In genomic region chr11:32545605-32546004, GRCm38 (mm10) we compare ENCODE assay signal across 23 mouse cellular contexts. TPM values are rescaled to one million over a fixed set of nuclear protein-coding genes. Genes with fewer than 3 reads are reported as not detected.
DNase-seq lines count a peak whose midpoint lies in the region; ATAC-seq and TF ChIP-seq lines count a peak whose summit lies in the region.
"Had no signal": no experiment of that assay in that cellular context is flagged by ENCODE, and none has a peak within 500 bp of the region (broad histone marks: within the 10 kb centered on the region; RNA-seq: fewer than 3 reads in every experiment).

No protein-coding gene starts in this region.

- H3K9ac ChIP-seq in neural tube, embryonic 14.5 days (replicated peaks; ENCODE audit: low read depth, low read length), result no peak overlapping the region
- H3K9ac ChIP-seq in neural tube, embryonic 15.5 days (replicated peaks), result no peak overlapping the region
- H3K9ac ChIP-seq: embryonic facial prominence, embryonic 13.5 days; forebrain, embryonic 12.5 days; limb, embryonic 12.5 days; liver, embryonic 13.5 days had no signal

- 58% methylated on average over 12 of the region's 12 CpGs for WGBS in neural tube, embryonic 14.5 days
- 56% methylated on average over 12 of the region's 12 CpGs for WGBS in neural tube, embryonic 15.5 days

- no peak for TF ChIP-seq CTCF in gastrocnemius, adult 2 months (IDR thresholded peaks at IDR 0.05)
- TF ChIP-seq CTCF in left cerebral cortex, adult 2 months (IDR thresholded peaks at IDR 0.05), result no peak

- no peak for DNase-seq in gastrocnemius, adult 2 months
- no peak for DNase-seq in gastrocnemius, postnatal 4 days (ENCODE audit: low spot score in 2 of 2)
- DNase-seq in left cerebral cortex, adult 2 months (ENCODE audit: extremely low spot score in 1 of 2, low spot score in 2 of 2), result no peak
- no peak for DNase-seq in left cerebral cortex, postnatal 4 days
- DNase-seq in naive thymus-derived CD4-positive, alpha-beta T cell, adult 2 months (ENCODE audit: low read depth), result peak; percentile 10
- DNase-seq: adrenal gland, adult 8-10 months; B cell, adult 2 months; embryo, embryonic 11 days; kidney, adult 2 months; liver, embryonic 13.5 days; lung, adult 2 months; lung, postnatal 14 days had no signal

- no peaks in the 10 kb centered on the region for H3K9me3 ChIP-seq in neural tube, embryonic 14.5 days (ENCODE audit: control insufficient read depth, low read length)
- H3K9me3 ChIP-seq in neural tube, embryonic 15.5 days (replicated peaks), result no peaks in the 10 kb centered on the region
- H3K9me3 ChIP-seq: embryonic facial prominence, embryonic 13.5 days; forebrain, embryonic 12.5 days; limb, embryonic 12.5 days; liver, embryonic 13.5 days had no signal

- peak overlapping the region; percentile 78; the same call in 1 of the 2 replicates for H3K27ac ChIP-seq in gastrocnemius, adult 2 months
- H3K27ac ChIP-seq in left cerebral cortex, adult 2 months, result 0 out of 2 replicates have a peak overlapping the region, but pooled peaks have one; percentile 36
- no peak overlapping the region for H3K27ac ChIP-seq in neural tube, embryonic 14.5 days (ENCODE audit: low read depth, low read length)
- no peak overlapping the region for H3K27ac ChIP-seq in neural tube, embryonic 15.5 days (replicated peaks)
- H3K27ac ChIP-seq: embryonic facial prominence, embryonic 13.5 days; forebrain, embryonic 12.5 days; kidney, postnatal 0 days; limb, embryonic 12.5 days had no signal

- no peak overlapping the region for H3K4me3 ChIP-seq in gastrocnemius, adult 2 months
- no peak overlapping the region for H3K4me3 ChIP-seq in left cerebral cortex, adult 2 months
- H3K4me3 ChIP-seq in neural tube, embryonic 14.5 days (ENCODE audit: low read depth, low read length), result no peak overlapping the region
- H3K4me3 ChIP-seq in neural tube, embryonic 15.5 days (replicated peaks), result no peak overlapping the region
- H3K4me3 ChIP-seq: embryonic facial prominence, embryonic 13.5 days; erythroblast, embryonic 14.5 days; forebrain, embryonic 12.5 days; limb, embryonic 12.5 days; liver, embryonic 13.5 days had no signal

- H3K27me3 ChIP-seq in neural tube, embryonic 14.5 days (ENCODE audit: control insufficient read depth, insufficient read depth, low read length), result no peaks in the 10 kb centered on the region
- no peaks in the 10 kb centered on the region for H3K27me3 ChIP-seq in neural tube, embryonic 15.5 days (replicated peaks)
- H3K27me3 ChIP-seq: embryonic facial prominence, embryonic 13.5 days; limb, embryonic 12.5 days; liver, embryonic 13.5 days had no signal

- peak; percentile 72; the same call in 1 of the 2 replicates for ATAC-seq in neural tube, embryonic 14.5 days (ENCODE audit: low read depth)
- no peak for ATAC-seq in neural tube, embryonic 15.5 days (ENCODE audit: low FRiP score)
- no peak for ATAC-seq in cerebellum, adult (ENCODE audit: insufficient number of reproducible peaks, low FRiP score, low TSS enrichment)
- ATAC-seq: activated CD4-positive, CD25-positive, alpha-beta regulatory T cell, adult 4 months had no signal

- H3K36me3 ChIP-seq in neural tube, embryonic 14.5 days (ENCODE audit: control insufficient read depth, insufficient read depth, low read length), result no peaks in the 10 kb centered on the region
- no peaks in the 10 kb centered on the region for H3K36me3 ChIP-seq in neural tube, embryonic 15.5 days
- H3K36me3 ChIP-seq: embryonic facial prominence, embryonic 13.5 days; forebrain, embryonic 12.5 days; limb, embryonic 12.5 days had no signal

- 0 out of 2 replicates have a peak, but pooled peaks cover 2% of the 10 kb centered on the region for H3K4me1 ChIP-seq in neural tube, embryonic 14.5 days (ENCODE audit: control insufficient read depth, insufficient read depth, low read length)
- peaks cover 12% of the 10 kb centered on the region for H3K4me1 ChIP-seq in neural tube, embryonic 15.5 days

- intact Hi-C loops in gastrocnemius, adult 2 months (cut with DNase I), result loop anchor here (5.0 kb wide), 1 partner anchor 42 kb away; no protein-coding TSS in a partner anchor
- intact Hi-C loops in left cerebral cortex, adult 2 months (cut with DNase I), result no loop called here
- intact Hi-C loops in left cerebral cortex, postnatal 4 days (cut with DNase I), result no loop called here

- no peak overlapping the region for H3K4me2 ChIP-seq in neural tube, embryonic 14.5 days (ENCODE audit: low read depth, low read length)
- no peak overlapping the region for H3K4me2 ChIP-seq in neural tube, embryonic 15.5 days
- H3K4me2 ChIP-seq: embryonic facial prominence, embryonic 13.5 days; forebrain, embryonic 12.5 days; limb, embryonic 12.5 days; liver, embryonic 13.5 days had no signal

RNA-seq across cellular contexts. Expression of gene Stk10, which starts 12.5 kb away (rescaled TPM):
- 1 to 10 TPM; 1.9 to 3.8 TPM for total RNA-seq in gastrocnemius, adult 2 months (2021)
- 10 to 100 TPM in 1 of 2 experiments, 1 to 10 TPM in 1; 9.8 to 10.3 TPM for total RNA-seq in gastrocnemius, postnatal 4 days (2021)
- 1 to 10 TPM; 6.7 to 8.7 TPM for total RNA-seq in left cerebral cortex, adult 2 months (2021)
- 1 to 10 TPM; 7.2 to 7.9 TPM for total RNA-seq in left cerebral cortex, postnatal 4 days (2021)
- polyA plus RNA-seq in neural tube, embryonic 14.5 days (2014; fragmentation: Nextera tagmentation; extraction: Ambion mirVana), result 1.4 and 2.0 TPM in 2 replicates
- 2.3 and 3.9 TPM in 2 replicates for polyA plus RNA-seq in neural tube, embryonic 15.5 days (2015; fragmentation: Nextera tagmentation; extraction: Ambion mirVana)

RNA-seq across cellular contexts. Expression of gene Efcab9, which starts 13.7 kb away (rescaled TPM):
- 1 to 10 TPM; 1.0 to 2.0 TPM for total RNA-seq in gastrocnemius, adult 2 months (2021)
- total RNA-seq in gastrocnemius, postnatal 4 days (2021), result under 1 TPM; 0.60 to 0.76 TPM
- 1 to 10 TPM in 1 of 2 experiments, under 1 TPM in 1; 0.75 to 1.4 TPM for total RNA-seq in left cerebral cortex, adult 2 months (2021)
- under 1 TPM; 0.54 to 0.99 TPM for total RNA-seq in left cerebral cortex, postnatal 4 days (2021)
- not detected in 2 replicates for polyA plus RNA-seq in neural tube, embryonic 14.5 days (2014; fragmentation: Nextera tagmentation; extraction: Ambion mirVana)
- polyA plus RNA-seq in neural tube, embryonic 15.5 days (2015; fragmentation: Nextera tagmentation; extraction: Ambion mirVana), result 0.63 TPM in 1 of 2 replicates, not detected in the other
- total RNA-seq: heart, adult 8-10 months; left cerebral cortex, postnatal 10 days had no signal
- polyA plus RNA-seq: embryonic facial prominence, embryonic 13.5 days; erythroblast, embryonic 14.5 days; kidney, adult 2 months; lung, adult 2 months had no signal

Comparison
In these comparisons a context has a peak if more than half of its experiments do, and no peak if none do; other contexts are left out.
1. H3K27ac ChIP-seq: peak in gastrocnemius, adult 2 months (single experiment) and left cerebral cortex, adult 2 months (single experiment); none in neural tube, embryonic 14.5 days (single experiment) and neural tube, embryonic 15.5 days (single experiment).